Mouse (Mus musculus) heart, embryonic 15.5 days (tissue): ENCODE results near the gene Gltpd2. TPM values are rescaled to one million over a fixed set of nuclear protein-coding genes. Genes with fewer than 3 reads are reported as not detected.

Experiments
- ATAC-seq: fragments of 200-750 bp; cut with Nextera tagmentation; replicated peaks from 2 replicates; pipeline ENCODE4 v1.8.0; 2017; ENCODE audit warnings: low read depth, moderate TSS enrichment; ENCODE audit not compliant: insufficient number of reproducible peaks, insufficient read depth, low FRiP score
- H3K27ac ChIP-seq: fragments of 300-500 bp; sonication (generic); 2 replicates; pipeline ENCODE4 v1.5.1; 2015; ENCODE audit warnings: mild to moderate bottlenecking, inconsistent platforms
- H3K27me3 ChIP-seq: fragments of 300-500 bp; sonication (generic); 2 replicates; pipeline ENCODE4 v1.6.1; 2015; ENCODE audit warnings: inconsistent platforms
- H3K36me3 ChIP-seq: fragments of 300-500 bp; sonication (generic); 2 replicates; pipeline ENCODE4 v1.6.1; 2015; ENCODE audit warnings: mild to moderate bottlenecking, inconsistent platforms
- H3K4me1 ChIP-seq: fragments of 300-500 bp; sonication (generic); replicated peaks from 2 replicates; pipeline ENCODE4 v1.6.1; 2015; ENCODE audit warnings: inconsistent platforms
- H3K4me2 ChIP-seq: fragments of 300-500 bp; sonication (generic); 2 replicates; pipeline ENCODE4 v1.6.1; 2015; ENCODE audit warnings: inconsistent platforms, mild to moderate bottlenecking, moderate library complexity
- H3K4me3 ChIP-seq: fragments of 300-500 bp; sonication (generic); 2 replicates; pipeline ENCODE4 v1.5.1; 2015; ENCODE audit warnings: mild to moderate bottlenecking, inconsistent platforms
- H3K9ac ChIP-seq: fragments of 300-500 bp; sonication (generic); 2 replicates; pipeline ENCODE4 v1.6.1; 2015; ENCODE audit warnings: mild to moderate bottlenecking, inconsistent platforms
- H3K9me3 ChIP-seq: fragments of 300-500 bp; sonication (generic); replicated peaks from 2 replicates; pipeline ENCODE4 v1.6.1; 2016; ENCODE audit warnings: inconsistent platforms
- WGBS: fragments of 180-500 bp; shearing (Covaris S2); methylation state at CpG from one replicate; pipeline ENCODE4 v1.1.7; 2015; ENCODE audit warnings: mixed read lengths; 5-methylcytosine and 5-hydroxymethylcytosine counted together
- polyA plus RNA-seq: library from polyadenylated mRNA; unstranded; fragments of >200 nt; fragmentation: Nextera tagmentation; extraction: Ambion mirVana; gene quantifications from 2 replicates; pipeline ENCODE4 v1.2.1, GENCODE M21; 2015

The Gltpd2 gene
- polyA plus RNA-seq, 1 experiment from 2014 or later, result not detected

DNA sequence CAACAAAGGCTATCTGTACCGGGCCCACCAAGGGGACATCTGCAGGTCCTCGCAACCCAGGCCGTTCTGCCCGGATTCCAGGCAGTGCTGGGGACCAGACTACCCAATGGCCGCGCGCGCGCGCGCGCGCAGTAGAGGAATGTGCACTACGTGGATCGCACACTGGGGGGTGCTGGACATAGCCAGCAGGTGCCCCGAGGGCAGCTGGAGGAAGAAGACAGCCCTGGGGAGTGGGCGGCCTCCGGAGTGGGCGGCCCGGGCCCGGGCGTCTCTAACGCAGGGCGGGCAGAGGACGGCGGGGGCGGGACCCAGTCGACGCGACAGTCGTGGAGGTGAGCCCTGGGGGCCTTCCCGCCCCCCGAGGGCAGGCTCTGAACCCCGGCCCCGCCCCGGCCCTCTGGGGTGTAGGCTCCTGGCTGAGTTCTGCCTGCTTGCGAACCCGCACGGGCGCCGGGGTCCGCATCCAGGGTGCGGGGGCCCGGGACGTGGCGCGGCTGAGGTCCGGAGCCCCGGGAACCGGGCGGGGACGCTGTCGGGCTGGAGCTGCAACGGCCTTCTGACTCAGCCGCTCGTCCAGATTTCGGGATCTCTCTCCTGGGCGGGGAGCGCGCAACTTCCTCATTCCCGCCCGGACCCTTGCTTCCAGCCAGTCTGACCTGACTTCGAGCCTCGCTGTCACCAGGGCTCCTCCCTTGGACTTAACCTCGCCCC lies 21.0 kb downstream of the Gltpd2 start, which contains the start of gene Pld2:
Gene Pld2, plus strand, starts transcription at position 188 of the 711 bp plus-strand sequence.
- H3K9me3 ChIP-seq, result no peaks in the 10 kb centered on the region
- under 1% methylated on average over 65 of the region's 65 CpGs for WGBS
- peak within 1 kb of the TSS; percentile 77 for H3K9ac ChIP-seq
- peak within 1 kb of the TSS; percentile 83 for H3K27ac ChIP-seq
- H3K4me3 ChIP-seq, result peak within 1 kb of the TSS; percentile 83
- H3K4me2 ChIP-seq, result peak within 1 kb of the TSS; percentile 83
- no peaks in the 10 kb centered on the region for H3K36me3 ChIP-seq
- peaks cover 25% of the 10 kb centered on the region for H3K4me1 ChIP-seq
- ATAC-seq, result peak; percentile 95
- no peaks in the 10 kb centered on the region for H3K27me3 ChIP-seq

DNA sequence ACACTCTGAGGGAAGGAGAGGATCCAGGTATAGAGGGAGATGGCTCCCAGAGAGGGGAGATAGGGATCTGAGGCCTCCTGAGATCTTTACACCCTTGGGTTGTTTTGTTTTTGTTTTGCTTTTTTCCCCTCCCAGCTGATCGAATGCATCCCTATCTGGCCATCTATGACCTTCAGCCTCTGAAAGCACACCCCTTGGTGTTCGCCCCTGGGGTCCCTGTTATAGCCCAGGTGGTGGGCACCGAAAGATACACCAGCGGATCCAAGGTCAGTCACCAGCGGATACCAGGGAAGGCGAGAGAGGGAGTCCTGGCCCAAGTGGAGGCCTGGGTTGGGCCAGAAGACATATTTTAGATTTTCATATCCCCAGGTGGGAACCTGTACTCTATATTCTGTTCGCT lies 21.9 kb downstream of the Gltpd2 start:
- peak overlapping the region; percentile 83 for H3K4me2 ChIP-seq
- H3K4me3 ChIP-seq, result peak overlapping the region; percentile 83
- H3K36me3 ChIP-seq, result no peaks in the 10 kb centered on the region
- WGBS, result 92% methylated on average over 7 of the region's 7 CpGs
- no peaks in the 10 kb centered on the region for H3K27me3 ChIP-seq
- no peak for ATAC-seq
- peak overlapping the region; percentile 77 for H3K9ac ChIP-seq
- peaks cover 25% of the 10 kb centered on the region for H3K4me1 ChIP-seq
- H3K9me3 ChIP-seq, result no peaks in the 10 kb centered on the region
- H3K27ac ChIP-seq, result peak overlapping the region; percentile 83; the same call in 1 of the 2 replicates

DNA sequence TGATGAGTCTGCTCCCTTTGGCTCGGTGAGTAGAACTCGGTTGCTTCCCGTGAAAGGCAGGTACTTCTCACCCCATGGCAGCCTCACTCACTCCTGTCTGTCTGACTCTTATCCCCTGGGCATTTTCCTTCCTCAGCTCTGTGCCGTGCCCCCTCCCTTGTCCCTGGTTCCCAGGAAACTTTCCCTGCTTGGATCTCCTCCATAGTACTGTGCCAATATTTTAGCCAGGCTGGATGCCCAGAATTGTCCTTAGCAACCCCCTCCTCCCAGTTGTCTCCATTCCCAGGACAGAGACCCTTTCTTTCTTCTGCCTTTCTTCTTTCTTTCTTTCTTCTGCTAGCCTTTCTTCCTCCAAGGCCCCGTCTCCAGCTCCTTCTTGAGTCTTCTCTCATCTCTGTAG lies 22.4 kb downstream of the Gltpd2 start:
- WGBS, result 62% methylated on average over 5 of the region's 5 CpGs
- H3K4me2 ChIP-seq, result peak overlapping the region; percentile 83
- H3K4me3 ChIP-seq, result peak overlapping the region; percentile 83
- no peak for ATAC-seq
- H3K4me1 ChIP-seq, result peaks cover 25% of the 10 kb centered on the region
- H3K9ac ChIP-seq, result no peak overlapping the region
- H3K9me3 ChIP-seq, result no peaks in the 10 kb centered on the region
- no peaks in the 10 kb centered on the region; the same call in 1 of the 2 replicates for H3K36me3 ChIP-seq
- no peak overlapping the region for H3K27ac ChIP-seq
- no peaks in the 10 kb centered on the region for H3K27me3 ChIP-seq

DNA sequence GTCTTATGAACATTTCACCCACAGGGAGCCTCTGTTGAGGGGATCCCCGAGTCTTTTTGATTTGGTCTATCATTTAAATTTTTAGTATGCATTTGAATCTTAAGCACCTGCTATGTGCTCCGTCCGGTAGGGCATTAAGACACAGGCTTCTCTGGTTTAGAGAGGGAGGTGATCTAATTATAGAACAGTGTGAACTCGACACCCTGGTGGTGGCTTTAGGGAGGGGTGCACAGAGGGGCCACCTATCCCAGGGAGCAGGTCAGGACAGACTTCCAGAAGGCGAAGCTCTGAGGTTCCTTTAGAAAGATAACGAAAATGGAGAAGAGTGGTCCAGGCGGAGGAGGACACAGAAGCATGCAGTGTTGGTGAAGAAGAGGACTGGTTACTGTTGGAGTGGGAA lies 25.5 kb downstream of the Gltpd2 start:
- Histone ChIP-seq H3K36me3 (peaks cover 5% of the 10 kb centered on the region; the same call in 1 of the 2 replicates), H3K27me3 (no peaks in the 10 kb centered on the region), H3K9me3 (no peaks in the 10 kb centered on the region), H3K27ac (0 out of 2 replicates have a peak overlapping the region, but pooled peaks have one; percentile 53), H3K9ac (no peak overlapping the region), H3K4me1 (peaks cover 22% of the 10 kb centered on the region), H3K4me2 (peak overlapping the region; percentile 36), H3K4me3 (peak overlapping the region; percentile 10; the same call in 1 of the 2 replicates)
- no peak for ATAC-seq
- WGBS, result 35% methylated on average over 7 of the region's 7 CpGs

DNA sequence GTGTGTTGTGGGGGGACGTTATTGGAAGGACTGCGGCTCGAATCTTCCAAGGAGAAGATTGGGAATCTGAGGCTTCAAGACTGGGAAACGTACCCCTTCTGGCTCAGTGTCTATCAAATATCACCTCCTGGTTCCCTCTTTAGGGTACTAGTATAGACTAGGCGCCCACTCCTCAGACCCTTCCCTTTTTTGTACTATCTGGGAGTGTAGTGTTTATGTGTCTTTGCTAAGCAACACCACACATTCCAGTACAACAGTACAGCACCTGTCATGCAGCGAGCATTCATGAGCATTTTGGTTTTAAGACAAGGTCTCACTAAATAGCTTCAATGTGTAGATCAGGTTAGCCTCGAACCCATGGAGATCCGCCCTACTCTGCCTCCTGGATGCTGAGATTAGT lies 32.5 kb downstream of the Gltpd2 start:
- H3K9ac ChIP-seq, result no peak overlapping the region
- ATAC-seq, result no peak
- H3K27ac ChIP-seq, result no peak overlapping the region
- H3K4me1 ChIP-seq, result no peaks in the 10 kb centered on the region
- H3K9me3 ChIP-seq, result no peaks in the 10 kb centered on the region
- no peak overlapping the region for H3K4me3 ChIP-seq
- H3K27me3 ChIP-seq, result no peaks in the 10 kb centered on the region
- no peak overlapping the region for H3K4me2 ChIP-seq
- 81% methylated on average over 8 of the region's 8 CpGs for WGBS
- H3K36me3 ChIP-seq, result peaks cover 18% of the 10 kb centered on the region

DNA sequence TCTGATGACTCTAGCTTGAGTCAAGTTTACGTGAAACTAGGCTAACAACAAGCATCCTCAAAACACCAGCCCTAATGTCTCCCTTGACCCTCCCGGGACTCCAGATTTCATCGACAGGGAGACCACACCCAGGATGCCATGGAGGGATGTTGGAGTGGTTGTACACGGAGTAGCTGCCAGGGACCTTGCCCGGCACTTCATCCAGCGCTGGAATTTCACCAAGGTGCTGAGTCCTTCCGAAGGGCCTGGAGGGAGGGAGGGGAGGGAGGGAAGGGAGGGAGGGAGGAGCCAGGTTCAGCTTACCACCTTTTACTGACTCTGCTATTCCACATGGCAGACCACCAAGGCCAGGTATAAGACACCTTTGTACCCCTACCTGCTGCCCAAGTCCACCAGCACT lies 34.9 kb downstream of the Gltpd2 start:
- Histone ChIP-seq H3K27ac (no peak overlapping the region), H3K36me3 (peaks cover 25% of the 10 kb centered on the region), H3K4me2 (no peak overlapping the region), H3K4me3 (no peak overlapping the region), H3K4me1 (no peaks in the 10 kb centered on the region), H3K9me3 (no peaks in the 10 kb centered on the region), H3K27me3 (no peaks in the 10 kb centered on the region), H3K9ac (no peak overlapping the region)
- ATAC-seq, result no peak
- WGBS, result 48% methylated on average over 7 of the region's 7 CpGs

DNA sequence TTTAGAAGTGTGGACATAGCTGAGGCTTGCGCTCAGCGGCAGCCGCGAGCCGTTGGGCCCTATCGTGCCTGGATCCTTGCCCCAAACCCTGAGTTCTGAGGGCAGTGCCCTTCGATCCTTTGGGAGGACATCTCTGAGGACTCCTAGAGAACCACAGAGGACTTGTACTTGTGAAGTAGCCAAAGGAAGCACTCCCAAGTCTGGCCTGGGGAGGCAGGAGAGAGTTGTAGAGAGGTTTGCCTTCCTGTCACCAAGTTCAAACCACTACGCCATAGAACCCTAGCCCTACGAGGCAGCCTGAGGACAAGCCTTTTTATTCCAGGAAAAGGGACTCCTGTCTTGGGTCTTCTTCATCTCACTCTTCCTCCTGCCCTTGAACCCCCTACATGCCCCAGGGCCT lies 38.5 kb downstream of the Gltpd2 start:
- WGBS, result 93% methylated on average over 9 of the region's 9 CpGs
- no peak for ATAC-seq
- no peak overlapping the region for H3K4me3 ChIP-seq
- no peak overlapping the region for H3K9ac ChIP-seq
- H3K4me1 ChIP-seq, result peaks cover 7% of the 10 kb centered on the region
- H3K36me3 ChIP-seq, result peaks cover 24% of the 10 kb centered on the region
- no peaks in the 10 kb centered on the region for H3K27me3 ChIP-seq
- no peaks in the 10 kb centered on the region for H3K9me3 ChIP-seq
- no peak overlapping the region for H3K4me2 ChIP-seq
- H3K27ac ChIP-seq, result no peak overlapping the region

DNA sequence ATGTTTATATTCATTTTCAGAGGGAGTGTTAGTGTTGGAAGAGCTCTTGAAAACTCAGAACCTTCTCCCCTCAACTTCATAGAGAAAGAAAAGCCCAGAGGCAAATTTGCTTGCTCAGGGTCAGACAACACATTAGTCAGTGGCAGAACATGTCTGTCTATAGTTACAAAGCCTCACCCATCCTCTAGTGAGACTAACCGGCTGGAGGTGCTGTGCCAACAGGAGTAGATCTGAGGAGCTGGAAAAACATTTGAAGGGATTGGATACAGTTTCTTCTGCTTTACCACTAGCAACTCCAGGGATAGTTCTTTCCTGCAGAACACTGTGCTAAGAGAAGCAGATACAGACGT lies 42.9 kb downstream of the Gltpd2 start:
- no peak for ATAC-seq
- H3K27ac ChIP-seq, result peak overlapping the region; percentile 88
- peak overlapping the region; percentile 91 for H3K4me2 ChIP-seq
- H3K4me1 ChIP-seq, result peaks cover 31% of the 10 kb centered on the region
- peaks cover 10% of the 10 kb centered on the region; the same call in 1 of the 2 replicates for H3K36me3 ChIP-seq
- H3K9me3 ChIP-seq, result no peaks in the 10 kb centered on the region
- peak overlapping the region; percentile 95 for H3K9ac ChIP-seq
- 1% methylated on average over 2 of the region's 2 CpGs for WGBS
- H3K4me3 ChIP-seq, result peak overlapping the region; percentile 98
- no peaks in the 10 kb centered on the region for H3K27me3 ChIP-seq

DNA sequence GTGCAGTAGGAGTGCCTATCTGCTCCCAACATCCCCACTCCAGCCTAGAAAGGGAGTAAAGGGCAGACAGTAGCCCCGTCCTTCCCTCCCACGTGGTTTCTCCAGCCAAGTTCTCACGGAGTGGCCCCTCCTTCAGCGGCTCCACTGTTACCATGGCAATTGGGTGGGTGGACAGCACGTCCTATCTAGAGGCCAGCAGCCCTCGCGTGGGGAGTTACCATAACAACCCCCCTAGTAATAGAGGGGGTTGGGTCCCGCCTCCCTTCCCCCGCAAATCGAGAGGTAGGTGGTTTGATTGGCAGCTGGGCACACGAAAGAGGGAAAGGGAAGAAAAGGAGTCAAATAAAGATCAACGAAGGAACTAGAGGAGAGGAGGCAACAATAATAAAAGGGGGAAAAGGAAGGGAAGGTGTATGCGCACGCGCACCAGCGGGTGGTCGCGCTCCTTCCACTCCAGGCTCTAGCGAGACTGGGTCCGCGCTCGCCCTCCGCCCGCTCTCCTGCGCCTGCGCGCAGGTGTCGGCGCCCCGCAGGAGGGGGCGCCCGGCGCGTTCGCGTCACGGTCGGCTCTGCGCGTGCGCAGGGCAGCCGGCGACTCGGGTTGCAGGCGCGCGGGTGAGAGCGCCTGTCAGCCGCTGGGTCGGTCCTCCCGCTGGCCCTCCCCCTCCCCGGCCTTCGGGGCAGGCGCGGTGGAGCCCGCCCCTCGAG lies 43.4 kb downstream of the Gltpd2 start, which contains the start of gene Mink1:
Gene Mink1, plus strand, starts transcription at position 595 of the 708 bp plus-strand sequence.
- Histone ChIP-seq H3K9me3 (no peaks in the 10 kb centered on the region), H3K27me3 (no peaks in the 10 kb centered on the region), H3K4me3 (peak within 1 kb of the TSS; percentile 98), H3K9ac (peak within 1 kb of the TSS; percentile 95), H3K4me2 (peak within 1 kb of the TSS; percentile 91), H3K27ac (peak within 1 kb of the TSS; percentile 88), H3K4me1 (peaks cover 34% of the 10 kb centered on the region), H3K36me3 (peaks cover 5% of the 10 kb centered on the region; the same call in 1 of the 2 replicates)
- ATAC-seq, result peak; percentile 89
- WGBS, result under 1% methylated on average over 54 of the region's 57 CpGs

DNA sequence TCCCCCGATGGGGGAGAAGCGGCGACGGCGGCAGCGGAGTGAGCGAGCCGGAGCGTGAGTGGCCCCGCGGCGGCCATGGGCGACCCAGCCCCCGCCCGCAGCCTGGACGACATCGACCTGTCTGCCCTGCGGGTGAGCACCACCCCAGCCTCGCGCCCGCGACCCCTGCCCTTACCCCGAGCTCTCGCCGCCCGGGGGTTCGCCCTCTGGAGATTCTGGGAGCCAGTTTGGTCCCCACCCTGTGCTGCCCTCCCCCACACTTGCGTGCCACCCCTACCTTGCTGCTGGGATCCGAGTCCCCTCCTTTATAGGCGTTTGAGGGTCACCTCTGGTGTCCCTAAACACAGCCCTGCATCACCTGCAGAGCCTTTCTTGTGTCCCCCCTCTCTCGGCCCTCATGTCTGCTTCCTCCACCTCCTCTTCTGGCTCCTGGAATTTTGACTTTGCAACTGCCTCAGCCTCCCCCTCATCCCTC lies 44.0 kb downstream of the Gltpd2 start:
- Histone ChIP-seq H3K4me3 (peak overlapping the region; percentile 98), H3K4me1 (peaks cover 34% of the 10 kb centered on the region), H3K27me3 (no peaks in the 10 kb centered on the region), H3K36me3 (no peaks in the 10 kb centered on the region), H3K4me2 (peak overlapping the region; percentile 91), H3K9ac (peak overlapping the region; percentile 95), H3K9me3 (no peaks in the 10 kb centered on the region), H3K27ac (peak overlapping the region; percentile 88)
- WGBS, result 0% methylated on average over 27 of the region's 31 CpGs
- peak; percentile 11; the same call in 1 of the 2 replicates for ATAC-seq

DNA sequence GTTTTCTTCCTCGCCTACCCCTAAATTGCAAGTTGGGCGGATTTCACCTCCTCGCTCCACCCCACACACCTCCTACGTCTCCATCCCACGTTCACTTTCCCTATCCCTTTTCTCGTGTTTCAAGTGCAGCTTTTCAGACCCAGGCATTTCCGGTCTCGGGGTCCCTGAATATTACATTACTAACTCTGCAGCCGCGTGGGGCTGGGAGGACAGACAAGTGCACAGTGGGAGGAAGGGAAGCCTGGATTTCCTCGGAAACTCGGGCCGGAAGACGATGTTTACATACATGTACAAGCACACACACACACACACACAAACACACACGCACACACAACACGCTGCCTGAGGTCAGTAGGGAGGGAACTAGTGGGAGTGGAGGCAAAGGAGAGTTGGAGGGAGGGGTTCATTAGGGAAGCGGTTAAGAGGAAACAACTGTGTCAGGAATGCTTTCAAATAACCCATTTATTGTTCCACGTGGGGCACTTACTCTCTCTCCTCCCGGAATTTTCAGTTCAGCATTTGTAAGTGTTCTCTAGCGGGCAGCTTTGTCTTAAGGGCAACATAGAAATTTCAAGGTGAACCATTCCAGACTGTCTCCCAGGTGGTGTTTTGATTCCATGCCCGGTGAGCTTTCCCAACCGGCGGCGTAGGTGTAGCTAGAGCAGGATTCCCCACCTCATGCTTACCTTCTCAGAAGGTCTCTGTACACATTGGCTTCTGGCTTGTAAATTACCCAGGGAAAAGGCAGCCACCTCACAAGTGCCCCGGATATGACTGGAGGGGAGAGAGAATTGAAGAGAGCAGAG lies 44.7 kb downstream of the Gltpd2 start:
- Histone ChIP-seq H3K9me3 (no peaks in the 10 kb centered on the region), H3K4me1 (peaks cover 34% of the 10 kb centered on the region), H3K27me3 (no peaks in the 10 kb centered on the region), H3K4me2 (peak overlapping the region; percentile 91), H3K4me3 (peak overlapping the region; percentile 98), H3K9ac (peak overlapping the region; percentile 95), H3K36me3 (no peaks in the 10 kb centered on the region), H3K27ac (peak overlapping the region; percentile 88)
- no peak for ATAC-seq
- WGBS, result 2% methylated on average over 25 of the region's 25 CpGs
